Mouse (Mus musculus) spleen, postnatal 36 days (tissue): Measurements from ENCODE around the gene Med12l.
"Not testable (repeated sequence)": the region's sequence is repeated elsewhere in the genome, so short reads cannot be mapped to it uniquely, and the experiment has no call there.

ENCODE experiments used
- DNase-seq, 2 experiments: peaks; one replicate each; pipeline ENCODE4 v3.0.0; 2022; ENCODE audit warnings: low spot score in 2 of 2, mixed read lengths in 1 of 2

Med12l gene

GRCm38 (mm10) chr3:59139651-59140051 is 134.0 kb downstream of the Med12l start:
- no peak for DNase-seq

DNA sequence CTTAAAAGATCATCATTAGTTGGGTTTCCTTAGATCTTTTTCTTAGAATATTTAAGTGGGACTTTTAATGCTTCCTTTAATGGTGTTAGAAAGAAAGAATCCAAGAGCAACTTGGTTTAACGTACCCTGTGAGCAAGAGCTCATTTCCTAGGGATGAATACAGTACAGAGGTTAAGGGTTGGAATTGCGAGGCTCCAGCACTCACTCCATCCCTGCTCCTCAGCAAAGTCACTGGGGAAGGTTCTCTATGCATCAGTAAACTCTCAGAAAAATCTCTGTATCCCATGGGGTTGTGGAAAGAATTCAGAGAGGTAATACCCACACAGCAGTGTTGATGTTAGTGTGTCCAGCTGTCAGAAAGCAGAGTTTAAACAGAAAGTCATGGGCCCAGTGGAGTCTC is 134.5 kb downstream of the Med12l start:
- DNase-seq = no peak

GRCm38 (mm10) chr3:59140941-59141340 is 135.3 kb downstream of the Med12l start:
- DNase-seq = not testable (repeated sequence)

DNA sequence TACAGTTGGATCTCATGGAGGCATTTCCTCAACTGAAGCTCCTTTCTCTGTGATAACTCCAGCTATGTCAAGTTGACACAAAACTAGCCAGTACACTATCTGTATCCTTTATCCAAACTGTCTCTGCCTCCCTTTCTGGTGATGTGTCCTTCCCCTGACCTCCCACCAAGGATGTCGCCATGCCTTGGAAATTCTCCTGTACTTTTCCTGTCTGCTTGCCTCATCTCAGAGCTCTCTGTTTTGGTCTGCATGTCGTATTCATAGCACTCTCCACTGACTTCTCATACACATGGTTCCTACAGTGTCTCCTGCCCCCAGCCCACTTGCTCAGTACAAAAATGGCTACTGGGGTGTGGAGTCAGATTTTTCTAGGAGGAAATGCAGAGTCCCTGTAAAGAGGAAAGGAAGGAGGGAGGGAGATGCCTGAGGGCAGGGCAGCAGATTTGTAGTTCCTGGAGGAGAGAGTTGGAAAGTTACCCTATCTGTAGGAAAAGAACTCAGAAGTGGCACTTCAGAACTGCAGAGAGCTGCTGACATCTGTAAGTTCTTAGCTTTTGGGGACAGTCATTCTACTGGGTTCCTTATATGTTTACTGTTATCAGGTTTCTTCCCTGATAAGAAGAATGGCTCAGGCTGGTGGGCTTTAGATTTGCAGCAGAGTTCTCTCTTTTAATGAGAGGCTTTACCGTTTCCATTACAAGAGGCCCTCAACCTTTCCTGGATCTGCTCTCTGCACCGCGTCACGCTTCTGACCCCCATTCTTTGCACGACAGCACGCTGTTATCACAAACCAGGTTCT is 136.1 kb downstream of the Med12l start:
- no peak for DNase-seq

- no peak for DNase-seq
These were observed 139.6 kb downstream of the Med12l start for GRCm38 (mm10) chr3:59145194-59145593.

- DNase-seq = no peak
These were observed 144.0 kb downstream of the Med12l start for GRCm38 (mm10) chr3:59149646-59150045.

GRCm38 (mm10) chr3:59150624-59151023 is 145.0 kb downstream of the Med12l start:
- no peak for DNase-seq

DNA sequence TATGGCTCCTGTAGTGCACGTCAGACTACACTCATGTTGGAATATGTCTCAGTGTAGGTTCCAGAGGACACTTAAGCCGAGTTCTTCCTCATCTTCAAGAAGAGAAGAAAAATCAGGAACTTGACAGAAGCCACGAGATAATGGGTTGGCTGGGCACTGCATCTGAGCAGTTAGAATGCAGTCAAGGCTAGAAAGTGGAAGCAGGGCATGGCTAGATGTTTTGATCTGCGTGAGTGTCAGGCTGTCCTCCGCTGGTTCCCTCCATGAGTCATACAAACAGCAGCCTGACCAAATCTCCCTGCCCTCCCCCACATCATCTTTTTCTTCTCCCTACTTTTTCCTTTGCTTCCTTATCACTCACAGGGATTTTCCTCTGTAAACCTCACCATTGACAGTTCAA is 147.8 kb downstream of the Med12l start, which contains the start of gene P2ry14:
Gene P2ry14 (minus strand): TSS at position 195 of the 400 bp plus-strand sequence.
- DNase-seq = peak; percentile 33 to 34

DNA sequence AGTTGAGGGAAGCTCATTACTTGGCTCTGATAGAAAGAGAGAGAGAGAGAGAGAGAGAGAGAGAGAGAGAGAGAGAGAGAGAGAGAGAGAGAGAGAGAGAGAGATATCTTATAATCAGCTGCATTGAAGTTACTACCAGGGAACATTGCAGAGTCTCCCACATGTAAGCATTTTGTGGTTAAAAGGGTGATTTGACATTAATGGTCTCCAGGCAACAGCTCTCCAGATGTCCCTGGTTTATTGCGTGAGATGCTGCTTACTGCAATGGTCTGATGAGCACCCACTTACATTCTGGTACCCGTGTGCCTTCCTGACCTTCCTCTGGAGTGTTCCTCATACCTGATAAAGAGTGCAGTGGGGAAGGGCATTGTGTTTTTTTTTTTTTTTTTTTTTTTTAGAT is 149.3 kb downstream of the Med12l start:
- no peak for DNase-seq

GRCm38 (mm10) chr3:59155404-59155803 is 149.8 kb downstream of the Med12l start:
- no peak for DNase-seq

GRCm38 (mm10) chr3:59157048-59157447 is 151.4 kb downstream of the Med12l start:
- no peak for DNase-seq

- DNase-seq = no peak
These were observed 154.8 kb downstream of the Med12l start for GRCm38 (mm10) chr3:59160465-59160864.

DNA sequence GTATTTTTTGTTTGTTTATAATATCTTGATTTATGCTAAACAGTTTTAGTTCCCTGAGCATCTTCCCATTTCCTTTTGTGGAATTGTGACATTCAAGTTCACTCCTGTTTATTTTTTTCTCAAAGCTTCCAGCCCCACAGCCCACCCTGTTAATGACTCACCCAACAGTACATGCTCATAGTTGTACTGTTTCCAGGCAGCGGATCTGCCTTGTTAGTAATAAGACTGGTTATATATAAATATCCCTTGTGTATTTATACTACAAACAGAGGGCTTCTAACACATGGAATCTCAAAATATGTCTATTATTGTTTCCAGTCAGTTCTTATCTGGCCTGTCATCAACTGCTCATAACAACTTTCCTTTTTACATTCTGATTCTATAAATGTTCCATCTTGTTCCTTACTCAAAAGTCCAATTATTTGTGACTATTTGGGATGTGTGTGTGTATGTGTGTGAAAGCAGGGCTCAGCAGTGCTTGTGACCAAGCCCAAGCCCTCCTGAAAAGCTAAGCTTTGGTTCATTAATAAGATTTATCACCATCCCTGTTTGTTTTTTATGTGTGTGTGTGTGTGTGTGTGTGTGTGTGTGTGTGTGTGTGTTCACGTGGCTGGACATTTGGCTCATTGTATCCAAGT is 161.9 kb downstream of the Med12l start:
- DNase-seq = no peak

GRCm38 (mm10) chr3:59168476-59168875 is 162.9 kb downstream of the Med12l start:
- DNase-seq = no peak

DNA sequence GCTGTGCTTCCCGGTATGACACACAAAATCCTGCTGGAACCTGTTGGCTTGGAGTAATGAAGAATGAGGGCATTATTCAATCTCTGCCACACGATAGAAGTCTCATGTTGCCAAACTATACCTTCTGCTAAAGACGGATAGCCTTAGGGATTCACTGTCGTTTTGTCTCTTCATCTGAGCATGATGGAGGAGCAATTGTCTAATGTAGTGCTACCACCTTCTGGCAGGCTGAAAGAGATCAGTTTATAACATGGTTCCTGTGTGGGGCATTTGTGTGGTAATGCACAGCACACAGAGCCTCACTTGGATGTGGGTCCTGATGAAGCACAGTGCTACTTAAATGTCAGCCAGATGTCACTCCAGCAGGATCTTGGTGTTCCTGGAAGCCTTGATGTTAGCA is 163.6 kb downstream of the Med12l start:
- DNase-seq = no peak

- DNase-seq = no peak
These were observed 164.4 kb downstream of the Med12l start for GRCm38 (mm10) chr3:59169921-59170627.

- peak; percentile 60 to 66 for DNase-seq
These were observed 169.0 kb downstream of the Med12l start for GRCm38 (mm10) chr3:59174426-59175154.

DNA sequence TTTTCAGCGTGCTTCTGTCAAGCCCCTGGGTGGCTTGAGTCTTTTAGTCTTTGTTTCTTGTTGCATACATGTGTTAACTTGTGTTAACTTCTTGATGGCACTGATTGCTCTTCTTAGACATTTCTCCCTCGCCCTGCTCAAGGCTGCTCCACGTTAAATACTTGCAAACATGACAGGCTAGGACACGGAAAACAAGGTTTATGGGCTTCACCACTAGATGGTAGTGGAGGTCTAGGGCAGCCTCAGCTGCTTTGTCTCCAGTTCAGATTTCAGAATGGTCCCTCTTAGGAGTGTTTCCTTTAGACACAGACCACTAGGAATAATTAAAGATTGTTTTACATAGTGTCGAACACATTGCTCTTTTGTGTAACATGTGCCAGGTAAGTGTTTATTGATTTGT is 169.6 kb downstream of the Med12l start:
- peak; percentile 45 to 55 for DNase-seq

DNA sequence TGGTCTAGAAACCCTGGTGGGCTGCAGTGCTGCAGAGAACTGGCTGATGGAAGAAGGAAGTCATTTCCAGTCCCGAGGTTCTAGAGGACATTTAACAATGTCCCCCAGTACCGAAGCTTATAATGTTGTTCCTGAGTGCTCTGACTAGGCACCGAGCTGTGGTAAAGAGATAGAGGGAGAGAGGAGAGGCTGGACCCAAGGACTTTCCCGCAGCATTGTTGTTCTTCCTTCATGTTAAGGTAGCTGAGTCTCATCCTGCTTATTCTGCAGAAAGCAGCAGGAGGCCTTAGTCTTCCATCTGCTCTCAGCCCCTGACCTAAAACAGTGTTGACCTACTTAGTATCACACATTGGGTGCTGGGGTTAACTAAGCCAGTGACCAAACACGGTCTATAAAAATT is 171.2 kb downstream of the Med12l start:
- DNase-seq = no peak

- DNase-seq = no peak
These were observed 175.5 kb downstream of the Med12l start for GRCm38 (mm10) chr3:59181134-59181533.

- no peak for DNase-seq
These were observed 176.5 kb downstream of the Med12l start for GRCm38 (mm10) chr3:59182129-59182528.

DNA sequence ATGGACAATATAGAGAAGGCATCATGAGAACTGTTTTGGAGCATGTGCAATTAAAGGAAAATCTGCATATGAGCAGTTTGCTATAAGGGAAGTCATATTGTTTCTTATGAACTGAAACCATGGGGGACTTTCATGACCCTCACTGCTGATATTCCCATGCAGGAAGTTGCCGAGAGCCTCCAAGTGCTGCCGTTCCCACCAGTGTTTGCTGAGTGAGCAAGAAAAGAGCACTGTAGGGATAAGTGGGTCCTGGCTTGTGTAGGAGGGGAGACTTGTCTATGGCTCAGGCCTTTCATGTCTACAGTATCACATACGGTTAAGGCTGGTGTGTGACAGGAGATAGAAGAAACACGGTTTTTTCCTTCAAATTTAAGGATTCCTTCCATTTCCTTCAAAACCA is 180.0 kb downstream of the Med12l start:
- DNase-seq = no peak
